Mouse (Mus musculus): ENCODE data around the gene Mapk1ip1l.
A peak's percentile ranks its signal among the peaks of the same experiment; 100 is the strongest.

The Mapk1ip1l gene

DNA sequence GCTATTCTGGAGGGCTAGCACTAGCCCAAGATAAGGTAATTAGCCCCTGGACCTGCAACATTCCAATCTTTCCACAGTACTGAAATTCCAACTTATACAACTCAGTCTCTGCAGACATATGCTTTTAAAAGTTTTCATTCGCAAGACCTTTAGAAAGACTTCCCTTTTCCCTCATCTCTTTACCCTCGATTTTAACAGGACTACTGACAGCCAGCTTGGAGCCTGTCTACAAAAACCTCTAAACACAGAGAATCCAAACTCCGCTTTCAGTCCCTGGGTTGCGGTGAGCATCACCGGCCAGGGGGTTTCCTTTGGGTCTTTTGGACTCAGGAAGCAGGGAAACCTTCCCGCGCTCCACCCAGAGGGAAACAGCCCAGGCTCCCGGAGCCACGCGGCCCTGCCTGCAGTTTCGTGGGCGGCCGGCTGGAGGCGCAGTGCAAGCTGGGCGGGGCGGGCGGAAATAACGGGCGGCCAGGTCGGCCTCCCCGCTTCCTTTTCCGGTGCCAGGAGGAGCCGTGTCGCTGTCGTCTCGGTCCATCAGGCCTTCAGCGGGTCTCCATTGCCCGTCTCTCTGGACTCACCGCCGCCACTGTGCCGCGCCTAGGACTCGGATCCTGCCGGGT lies at the start of gene Mapk1ip1l:
Gene Mapk1ip1l (plus strand): TSS at position 482 of the 623 bp plus-strand sequence.
- DNase-seq (ENCODE audit: low read depth, low spot score): peak; percentile 95

DNA sequence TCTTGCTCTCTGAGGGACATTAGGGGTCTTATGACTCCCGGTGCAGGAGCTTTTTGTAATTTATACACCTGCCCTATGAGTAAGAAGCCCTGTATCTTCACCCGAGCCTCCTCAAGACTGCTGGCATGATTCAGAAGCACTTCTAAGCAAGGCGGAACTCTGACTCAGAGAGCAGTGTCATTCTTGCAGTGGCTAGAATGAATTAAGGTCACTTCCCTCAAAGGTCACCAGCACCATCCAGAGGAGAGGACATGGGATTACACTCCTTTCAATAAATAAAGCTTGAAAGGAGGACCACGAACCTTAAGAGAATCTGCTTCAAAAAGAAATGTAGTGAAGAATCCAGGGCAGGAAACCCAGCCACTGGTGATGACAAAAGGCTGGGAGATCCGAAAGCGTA lies 48.2 kb upstream of the Mapk1ip1l start:
- no peak for DNase-seq (ENCODE audit: low read depth, low spot score)

DNA sequence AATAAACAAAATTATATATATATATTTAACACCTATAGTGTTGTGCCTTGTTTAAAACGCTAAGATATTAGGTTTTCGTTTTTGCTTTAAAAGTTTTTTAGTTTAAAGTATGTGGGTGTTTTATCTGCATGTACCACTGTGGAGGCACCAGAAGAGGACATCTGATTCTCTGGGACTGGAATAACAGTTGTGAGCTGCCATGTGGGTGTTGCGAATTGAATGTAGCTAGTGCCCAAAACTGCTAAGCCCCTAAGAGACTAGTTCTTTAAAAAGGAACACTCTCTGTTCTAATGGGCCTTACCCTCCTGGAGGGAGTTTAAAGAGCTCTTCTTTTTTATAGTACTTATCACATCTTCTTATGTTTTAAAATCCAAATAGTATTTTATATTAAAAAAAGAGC lies 33.2 kb upstream of the Mapk1ip1l start:
- DNase-seq (ENCODE audit: low read depth, low spot score): no peak

- no peak for DNase-seq (ENCODE audit: low read depth, low spot score)
Measured at GRCm38 (mm10) chr14:47265829-47266228, 32.2 kb upstream of the Mapk1ip1l start.

DNA sequence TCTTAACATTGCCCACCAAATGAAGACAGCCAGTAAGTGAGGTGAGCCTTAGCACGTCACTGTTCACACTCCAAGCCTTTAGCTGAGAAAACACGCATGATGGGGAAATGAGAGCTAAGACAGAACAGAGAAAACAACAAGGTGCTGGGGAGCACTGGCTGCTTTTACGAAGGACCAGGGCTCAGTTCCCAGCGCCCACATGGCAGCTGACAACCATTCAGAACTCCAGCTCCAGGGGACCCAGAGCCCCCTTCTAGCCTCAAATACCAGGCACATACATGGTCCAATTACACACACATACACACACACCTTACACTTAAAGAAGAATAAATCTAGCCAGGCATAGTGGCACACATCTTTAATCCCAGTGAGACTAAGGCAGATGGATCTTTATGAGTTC lies 29.0 kb upstream of the Mapk1ip1l start:
- no peak for DNase-seq (ENCODE audit: low read depth, low spot score)

GRCm38 (mm10) chr14:47269706-47270105 lies 28.4 kb upstream of the Mapk1ip1l start:
- no peak for DNase-seq (ENCODE audit: low read depth, low spot score)

DNA sequence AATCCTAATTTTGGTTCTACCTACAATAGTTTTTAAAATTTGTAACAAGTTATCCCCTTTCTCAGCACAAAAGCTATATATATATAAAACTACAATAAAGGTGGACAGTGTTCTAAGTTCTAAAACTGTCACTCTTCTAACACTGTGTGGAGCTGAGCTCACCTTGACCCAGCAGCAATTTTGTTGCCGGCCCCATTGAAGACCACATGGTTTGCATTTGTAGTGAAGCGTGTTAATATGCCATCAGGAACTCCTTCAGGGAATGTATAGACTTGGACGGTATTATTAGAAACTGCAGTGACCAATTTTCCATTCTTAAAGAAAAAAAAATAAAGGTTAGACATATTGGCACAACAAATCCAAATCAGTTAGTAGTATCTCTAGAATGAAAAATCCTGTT lies 24.3 kb upstream of the Mapk1ip1l start:
- no peak for DNase-seq (ENCODE audit: low read depth, low spot score)

- DNase-seq (ENCODE audit: low read depth, low spot score): no peak
Measured at GRCm38 (mm10) chr14:47275417-47275816, 22.6 kb upstream of the Mapk1ip1l start.

DNA sequence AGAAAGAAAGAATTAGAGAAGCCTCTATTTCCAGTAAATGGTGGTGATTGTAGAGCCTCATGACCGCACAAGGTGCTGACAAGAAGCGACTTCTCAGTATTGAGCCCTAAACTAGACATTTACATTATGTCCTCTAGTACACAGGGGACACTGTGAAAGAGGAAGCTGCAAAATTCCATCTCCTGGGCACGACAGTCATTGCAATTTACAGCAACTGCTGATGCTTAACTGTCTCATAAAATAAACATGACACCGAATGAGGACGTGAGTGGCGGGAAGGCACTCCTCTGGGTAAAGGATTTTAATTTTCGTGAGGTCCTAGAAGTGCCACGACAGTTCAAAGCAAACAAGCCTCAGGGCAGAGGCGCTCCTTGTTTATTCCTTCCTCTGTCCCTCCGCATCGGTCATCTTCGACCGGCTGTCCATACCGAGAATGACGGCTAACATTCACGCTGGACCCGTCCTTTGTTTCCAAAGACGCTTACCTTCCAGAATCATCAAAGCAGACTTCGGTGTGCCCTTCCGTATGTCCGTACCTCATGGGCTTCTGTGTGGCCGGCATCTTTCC lies 21.9 kb upstream of the Mapk1ip1l start:
- no peak for DNase-seq (ENCODE audit: low read depth, low spot score)

DNA sequence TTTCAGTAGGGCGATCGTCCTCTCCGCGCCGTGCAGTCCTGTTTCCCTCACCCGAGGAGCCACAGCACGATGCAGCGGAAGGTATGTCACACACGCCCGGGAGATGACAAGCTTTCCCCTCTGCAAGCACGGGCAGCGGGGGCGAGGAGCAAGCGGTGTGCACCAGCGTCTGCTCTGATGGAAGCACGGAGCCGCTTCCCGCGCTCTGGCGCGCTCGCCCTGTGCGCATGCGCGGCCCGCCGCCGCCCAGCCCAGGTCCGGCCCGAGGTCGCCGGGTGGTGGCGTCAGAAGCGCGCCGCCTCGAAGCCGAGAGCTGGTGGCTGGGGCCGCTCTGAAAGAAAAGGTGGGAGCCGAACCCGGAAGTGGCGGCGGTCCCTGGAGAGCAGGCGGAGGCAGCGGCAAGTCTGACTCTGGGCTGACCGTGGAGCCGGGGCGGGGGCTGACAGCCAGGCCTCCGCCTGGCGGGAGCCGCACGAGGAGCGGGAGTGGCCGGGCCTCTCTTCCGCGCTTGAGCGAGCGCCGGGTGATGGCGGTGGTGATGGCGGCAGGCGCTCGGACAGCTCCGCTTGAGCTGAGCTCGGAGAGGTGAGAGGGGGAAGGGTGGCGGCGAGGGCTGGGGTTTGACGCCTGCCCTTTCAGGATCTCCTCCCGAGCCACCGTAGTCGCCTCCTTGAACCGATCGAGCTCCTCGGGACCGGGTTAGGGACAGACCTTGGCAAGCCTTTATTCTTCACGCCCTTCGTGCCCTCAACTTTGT lies 21.3 kb upstream of the Mapk1ip1l start, which contains the start of the genes Wdhd1 and Socs4:
Gene Wdhd1 (minus strand): TSS at position 221 of the 757 bp plus-strand sequence.
Gene Socs4 (plus strand): TSS at position 295 of the 757 bp plus-strand sequence.
- DNase-seq (ENCODE audit: low read depth, low spot score): peak; percentile 97

DNA sequence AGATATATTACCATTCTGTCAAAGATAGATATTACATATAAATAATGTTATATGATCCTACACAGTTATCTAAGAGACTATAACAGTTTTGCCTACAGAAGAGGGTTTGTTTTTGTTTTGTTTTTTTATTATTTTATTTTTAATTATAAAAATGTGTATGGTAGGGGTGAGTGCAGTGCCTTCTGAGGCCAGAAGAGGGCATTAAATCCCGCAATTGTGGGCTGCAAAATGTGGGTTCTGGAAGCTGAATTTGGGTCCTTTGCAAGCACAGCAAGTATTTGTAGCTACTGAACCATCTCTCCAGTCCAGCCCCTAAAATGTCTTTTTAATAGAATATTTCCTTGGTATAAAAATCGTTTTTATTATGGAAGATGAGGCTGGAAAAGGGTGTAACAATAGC lies 19.0 kb upstream of the Mapk1ip1l start:
- DNase-seq (ENCODE audit: low read depth, low spot score): peak; percentile 28

- no peak for DNase-seq (ENCODE audit: low read depth, low spot score)
Measured at GRCm38 (mm10) chr14:47281535-47281934, 16.5 kb upstream of the Mapk1ip1l start.

- DNase-seq (ENCODE audit: low read depth, low spot score): no peak
Measured at GRCm38 (mm10) chr14:47283568-47283967, 14.5 kb upstream of the Mapk1ip1l start.

DNA sequence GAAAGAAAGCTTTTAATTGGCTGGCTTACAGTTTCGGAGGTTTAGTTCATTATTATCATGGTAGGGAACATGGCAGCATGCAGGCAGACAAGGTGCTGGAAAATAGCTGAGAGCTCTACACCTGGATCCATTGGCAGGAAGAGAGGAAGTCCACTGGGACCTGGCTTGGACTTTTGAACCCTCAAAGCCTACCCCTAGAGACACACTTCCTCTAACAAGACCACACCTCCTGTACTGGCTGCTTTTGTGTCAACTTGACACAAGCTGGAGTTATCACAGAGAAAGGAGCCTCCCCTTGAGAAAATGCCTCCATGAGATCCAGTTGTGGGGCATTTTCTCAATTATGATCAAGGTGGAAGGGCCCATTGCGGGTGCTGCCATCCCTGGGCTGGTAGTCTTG lies 12.8 kb upstream of the Mapk1ip1l start:
- no peak for DNase-seq (ENCODE audit: low read depth, low spot score)

- no peak for DNase-seq (ENCODE audit: low read depth, low spot score)
Measured at GRCm38 (mm10) chr14:47286215-47286614, 11.9 kb upstream of the Mapk1ip1l start.

GRCm38 (mm10) chr14:47287021-47287420 lies 11.0 kb upstream of the Mapk1ip1l start:
- no peak for DNase-seq (ENCODE audit: low read depth, low spot score)

DNA sequence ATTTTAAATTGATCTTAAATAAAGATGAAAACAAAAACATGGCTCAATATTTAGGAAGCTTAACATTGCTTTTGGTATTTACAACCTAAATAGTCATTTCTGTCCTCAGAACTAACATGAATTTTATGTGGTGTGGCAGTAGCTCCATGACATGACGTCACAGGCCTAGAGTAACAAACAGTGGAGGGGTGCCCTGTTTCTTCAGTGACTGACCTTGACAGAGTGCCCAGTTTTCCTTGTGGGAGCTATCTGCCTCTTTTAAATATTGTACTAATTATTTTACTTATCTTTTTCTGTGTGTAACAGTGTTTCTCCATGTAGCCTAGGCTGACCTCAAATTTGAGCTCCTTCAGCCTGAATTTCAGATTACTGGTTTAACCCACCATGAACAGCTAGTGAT lies 6.3 kb upstream of the Mapk1ip1l start:
- no peak for DNase-seq (ENCODE audit: low read depth, low spot score)

GRCm38 (mm10) chr14:47294136-47294535 lies 3.9 kb upstream of the Mapk1ip1l start:
- no peak for DNase-seq (ENCODE audit: low read depth, low spot score)

DNA sequence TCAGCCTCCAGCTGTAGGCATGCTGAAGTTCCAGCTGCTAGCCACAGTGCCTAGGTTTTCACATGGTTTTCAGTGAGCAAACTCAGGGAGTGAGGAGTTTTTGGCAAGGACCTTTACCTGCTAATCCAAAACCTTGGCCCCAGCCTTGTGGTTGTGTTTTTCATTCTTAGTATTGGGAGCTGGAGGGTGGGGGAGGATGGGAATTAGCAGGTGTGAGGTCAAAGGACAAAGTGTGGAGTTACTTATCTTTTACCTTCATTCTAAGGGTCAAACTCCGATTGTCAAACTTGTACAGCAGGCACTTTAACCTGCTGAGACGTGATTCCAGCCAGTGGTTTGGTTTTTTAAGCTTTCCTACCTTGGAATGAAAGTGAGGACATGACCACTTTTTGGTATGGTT lies 1.8 kb upstream of the Mapk1ip1l start:
- no peak for DNase-seq (ENCODE audit: low read depth, low spot score)

GRCm38 (mm10) chr14:47298408-47298792 lies 334 bp downstream of the Mapk1ip1l start:
- peak; percentile 87 for DNase-seq (ENCODE audit: low read depth, low spot score)

DNA sequence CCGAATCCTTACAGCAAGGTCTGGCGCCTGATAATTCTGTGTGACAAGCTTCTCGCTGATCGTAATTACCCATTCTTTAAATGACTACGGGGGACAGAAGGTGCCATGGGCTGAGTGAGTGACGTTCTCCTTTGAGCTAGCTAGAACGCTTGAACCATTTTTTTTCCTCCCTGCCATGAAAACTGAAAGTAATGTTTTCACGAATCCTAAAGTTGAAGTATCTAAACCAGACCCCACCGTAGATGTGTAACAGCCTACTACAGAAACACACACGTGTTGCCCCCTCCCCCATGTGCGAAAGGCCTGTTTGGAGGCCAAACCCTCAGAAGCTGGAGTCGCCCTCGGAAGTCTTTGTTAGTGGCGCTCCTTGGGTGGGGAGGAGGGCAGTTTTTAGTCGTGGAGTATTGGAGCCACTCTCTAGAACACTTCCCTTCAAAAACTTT lies 774 bp downstream of the Mapk1ip1l start:
- peak; percentile 79 for DNase-seq (ENCODE audit: low read depth, low spot score)

DNA sequence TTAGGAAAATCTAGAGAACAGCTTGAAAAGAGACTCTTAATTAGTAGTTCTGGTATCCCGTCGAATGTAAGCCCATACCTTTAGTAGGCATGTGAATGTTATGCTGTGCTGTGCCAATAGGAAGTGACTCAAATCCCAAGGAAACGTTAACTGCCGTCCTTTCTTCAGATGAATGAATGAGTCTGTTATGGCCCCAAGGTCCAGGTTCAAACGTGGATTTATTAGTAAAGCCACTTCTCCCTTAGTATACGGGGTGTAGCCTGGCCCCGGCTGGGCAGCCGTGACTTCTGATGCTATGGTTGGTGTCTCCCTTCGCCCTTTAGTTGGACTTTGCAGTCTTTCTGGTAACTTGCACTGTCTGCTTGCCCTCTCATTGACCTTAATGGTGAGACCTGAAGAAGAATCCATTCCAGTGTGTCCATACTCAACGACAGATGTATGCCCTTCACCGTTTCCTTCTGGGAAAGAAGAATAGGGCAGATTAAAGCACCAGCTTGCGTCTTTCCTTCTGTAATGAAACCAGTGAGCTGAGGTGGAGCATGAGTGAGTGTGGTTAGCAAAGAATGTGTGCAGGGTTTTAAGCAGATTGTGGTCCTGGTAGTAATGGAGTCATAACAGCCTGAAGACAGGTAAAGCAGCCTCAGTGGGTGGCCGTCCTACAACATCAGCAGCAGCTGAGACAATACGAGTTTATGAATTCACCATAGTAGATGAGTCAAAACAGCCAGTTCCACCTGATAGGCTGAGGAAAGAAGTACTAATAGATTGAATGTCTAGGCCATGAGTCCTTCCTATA lies 5.0 kb downstream of the Mapk1ip1l start:
- no peak for DNase-seq (ENCODE audit: low read depth, low spot score)

All from ZHBTc4 (cell line).